Mouse (Mus musculus) heart, embryonic 14.5 days (tissue): ENCODE results near the gene Pde7b. TPM values are rescaled to one million over a fixed set of nuclear protein-coding genes. Genes with fewer than 3 reads are reported as not detected.

Experiments used
- ATAC-seq: fragments of 200-750 bp; cut with Nextera tagmentation; 2 replicates; pipeline ENCODE4 v1.8.0; 2017; ENCODE audit warnings: low read depth, moderate TSS enrichment; ENCODE audit not compliant: insufficient number of reproducible peaks, insufficient read depth, low FRiP score
- H3K27ac ChIP-seq, 2 experiments: fragments of 200-500 bp in 1 of 2; fragments of 300-500 bp in 1 of 2; sonication (generic) in 1 of 2; replicated peaks in 1 of 2; 2 replicates each; pipeline ENCODE4 v1.5.1; 2012 to 2014; ENCODE audit warnings: low read depth in 2 of 2, low read length in 2 of 2, control low read depth in 1 of 2, mild to moderate bottlenecking in 1 of 2, mixed read lengths in 1 of 2; ENCODE audit not compliant: control insufficient read depth in 1 of 2, insufficient read depth in 1 of 2
- H3K27me3 ChIP-seq: fragments of 300-500 bp; sonication (generic); 2 replicates; pipeline ENCODE4 v1.6.1; 2014; ENCODE audit warnings: mild to moderate bottlenecking, low read length, control low read depth; ENCODE audit not compliant: control insufficient read depth, insufficient read depth
- H3K36me3 ChIP-seq: fragments of 300-500 bp; sonication (generic); 2 replicates; pipeline ENCODE4 v1.6.1; 2014; ENCODE audit warnings: mild to moderate bottlenecking, control low read depth, low read length, mixed read lengths; ENCODE audit not compliant: control insufficient read depth, insufficient read depth
- H3K4me1 ChIP-seq, 2 experiments: fragments of 200-500 bp in 1 of 2; fragments of 300-500 bp in 1 of 2; sonication (generic) in 1 of 2; 2 replicates each; pipeline ENCODE4 v1.6.1; 2012 to 2014; ENCODE audit warnings: low read length in 2 of 2, control low read depth in 1 of 2, mixed read lengths in 1 of 2; ENCODE audit not compliant: control insufficient read depth in 2 of 2, insufficient read depth in 2 of 2
- H3K4me2 ChIP-seq: fragments of 300-500 bp; sonication (generic); 2 replicates; pipeline ENCODE4 v1.6.1; 2014; ENCODE audit warnings: mild to moderate bottlenecking, low read length
- H3K4me3 ChIP-seq, 2 experiments: fragments of 200-500 bp in 1 of 2; fragments of 300-500 bp in 1 of 2; sonication (generic) in 1 of 2; 2 replicates each; pipeline ENCODE4 v1.5.1; 2012 to 2014; ENCODE audit warnings: low read length in 2 of 2, mild to moderate bottlenecking in 2 of 2, control low read depth in 1 of 2, low read depth in 1 of 2, moderate library complexity in 1 of 2; ENCODE audit not compliant: control insufficient read depth in 1 of 2, insufficient read depth in 1 of 2
- H3K9ac ChIP-seq: fragments of 300-500 bp; sonication (generic); 2 replicates; pipeline ENCODE4 v1.6.1; 2014; ENCODE audit warnings: mild to moderate bottlenecking, low read length
- H3K9me3 ChIP-seq: fragments of 300-500 bp; sonication (generic); 2 replicates; pipeline ENCODE4 v1.6.1; 2016; ENCODE audit warnings: low read length, control low read depth; ENCODE audit not compliant: control insufficient read depth
- WGBS: fragments of 180-500 bp; shearing (Covaris S2); extraction: QIAGEN DNeasy Blood & Tissue Kit; methylation state at CpG from one replicate; pipeline ENCODE4 v1.1.7; 2014; 5-methylcytosine and 5-hydroxymethylcytosine counted together
- polyA plus RNA-seq: library from polyadenylated mRNA; unstranded; fragments of >200 nt; fragmentation: Nextera tagmentation; extraction: Ambion mirVana; gene quantifications from 2 replicates; pipeline ENCODE4 v1.2.1, GENCODE M21; 2014

Pde7b gene
- polyA plus RNA-seq, 1 experiment from 2014 or later, result 12.2 TPM

DNA sequence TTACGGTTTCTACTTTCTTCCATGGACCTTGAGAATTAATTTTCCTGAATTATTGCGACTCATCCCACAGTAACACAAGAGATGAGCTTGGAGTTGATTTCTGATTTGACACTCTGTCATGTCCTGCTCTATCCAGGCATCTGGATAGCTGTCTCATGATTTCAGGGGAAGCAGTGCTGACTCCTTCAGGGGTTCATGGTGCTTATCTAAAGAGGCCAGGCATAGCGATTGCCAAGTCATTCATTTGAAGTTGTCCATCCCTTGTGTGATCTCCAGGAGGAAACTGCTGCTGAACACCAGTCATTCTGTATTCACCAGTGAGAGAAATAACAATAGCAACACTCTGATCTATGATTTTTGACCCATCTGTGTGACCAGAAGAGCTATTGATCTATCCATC, 43.9 kb downstream of the Pde7b start:
- no peak overlapping the region for H3K4me2 ChIP-seq
- H3K9me3 ChIP-seq, result no peaks in the 10 kb centered on the region
- no peaks in the 10 kb centered on the region for H3K36me3 ChIP-seq
- ATAC-seq, result no peak
- H3K4me1 ChIP-seq, result no peaks in the 10 kb centered on the region
- H3K27ac ChIP-seq, result no peak overlapping the region
- H3K27me3 ChIP-seq, result no peaks in the 10 kb centered on the region
- no peak overlapping the region for H3K9ac ChIP-seq
- WGBS, result 74% methylated on average over 3 of the region's 3 CpGs
- H3K4me3 ChIP-seq, result no peak overlapping the region

DNA sequence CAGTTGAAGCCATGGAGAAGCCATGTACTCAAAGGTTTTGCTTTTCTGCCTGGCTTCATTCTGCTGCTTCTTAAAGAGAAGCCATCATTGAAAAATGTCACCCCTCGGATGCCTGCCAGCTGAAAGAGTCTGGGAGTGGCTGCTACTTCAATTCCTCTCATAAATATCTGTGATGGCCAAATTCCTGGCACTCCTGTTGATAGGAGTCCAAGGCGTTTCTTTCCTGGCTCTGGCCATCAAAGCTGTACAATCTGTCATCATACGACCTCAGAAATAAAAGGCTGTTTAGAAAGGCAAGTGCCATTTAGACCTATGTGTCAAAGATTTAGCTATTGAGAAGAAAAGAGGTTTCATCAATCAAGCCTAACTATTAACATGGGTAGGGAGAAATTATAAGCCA, 49.6 kb downstream of the Pde7b start:
- Histone ChIP-seq H3K9ac (no peak overlapping the region), H3K4me2 (no peak overlapping the region), H3K4me3 (no peak overlapping the region), H3K36me3 (no peaks in the 10 kb centered on the region), H3K27ac (peak overlapping the region in 1 of 2 experiments; percentile 61; a peak in 3 of 4 replicates), H3K27me3 (no peaks in the 10 kb centered on the region), H3K4me1 (peaks cover 18 to 43% of the 10 kb centered on the region in 2 experiments), H3K9me3 (no peaks in the 10 kb centered on the region)
- ATAC-seq, result peak; percentile 50; the same call in 1 of the 2 replicates
- WGBS, result 14% methylated on average over 3 of the region's 3 CpGs

DNA sequence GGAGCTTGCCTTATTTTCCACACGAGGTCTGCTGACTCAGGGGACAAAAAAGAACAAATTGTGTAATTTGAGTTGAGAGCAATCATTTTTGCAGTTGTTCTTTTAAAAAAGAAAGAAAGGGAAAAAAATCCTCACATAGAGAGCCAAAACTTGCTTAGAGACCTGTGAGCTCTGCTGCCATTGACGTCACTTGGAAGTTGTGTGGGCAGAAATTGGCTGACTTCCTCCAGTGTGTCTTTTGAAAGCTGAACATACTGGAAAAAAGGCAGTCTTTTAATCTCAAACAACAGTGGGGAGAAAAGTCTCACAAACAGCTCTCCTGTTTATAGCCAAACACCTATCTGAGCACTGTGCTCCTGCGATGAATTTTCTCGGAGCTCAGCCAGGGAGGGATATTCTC, 51.1 kb downstream of the Pde7b start:
- peak overlapping the region; percentile 10 to 27; a peak in 2 of 4 replicates for H3K27ac ChIP-seq
- H3K4me2 ChIP-seq, result no peak overlapping the region
- H3K36me3 ChIP-seq, result no peaks in the 10 kb centered on the region
- H3K4me1 ChIP-seq, result peaks cover 23 to 44% of the 10 kb centered on the region in 2 experiments
- H3K4me3 ChIP-seq, result no peak overlapping the region
- 85% methylated on average over 4 of the region's 4 CpGs for WGBS
- H3K27me3 ChIP-seq, result no peaks in the 10 kb centered on the region
- no peaks in the 10 kb centered on the region for H3K9me3 ChIP-seq
- ATAC-seq, result no peak
- H3K9ac ChIP-seq, result no peak overlapping the region

DNA sequence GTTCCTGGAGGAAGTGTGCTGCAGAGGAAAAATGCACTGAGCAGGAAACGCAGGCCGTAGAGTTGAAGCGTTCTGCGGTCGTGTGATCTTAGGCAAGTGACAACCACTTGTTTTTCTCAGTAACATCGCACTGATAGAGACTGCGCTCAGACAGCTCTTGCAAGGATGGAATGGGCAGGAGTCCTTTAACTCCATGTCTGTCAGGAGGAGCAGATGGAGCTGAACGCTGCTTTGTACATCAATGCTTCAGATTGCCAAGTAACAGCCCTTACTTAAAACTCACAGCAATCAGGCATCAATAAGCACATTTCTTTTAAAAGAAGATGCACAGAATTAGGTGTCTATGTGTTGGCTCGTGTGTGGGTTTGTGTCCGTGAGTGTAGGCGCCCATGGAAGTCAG, 52.3 kb downstream of the Pde7b start:
- ATAC-seq, result peak; percentile 47
- H3K9ac ChIP-seq, result no peak overlapping the region; the same call in 1 of the 2 replicates
- H3K4me1 ChIP-seq, result peaks cover 25 to 55% of the 10 kb centered on the region in 2 experiments
- H3K4me3 ChIP-seq, result no peak overlapping the region
- H3K27me3 ChIP-seq, result no peaks in the 10 kb centered on the region
- peak overlapping the region; percentile 48 to 69; a peak in 3 of 4 replicates for H3K27ac ChIP-seq
- no peaks in the 10 kb centered on the region for H3K9me3 ChIP-seq
- WGBS, result 40% methylated on average over 11 of the region's 11 CpGs
- no peaks in the 10 kb centered on the region for H3K36me3 ChIP-seq
- H3K4me2 ChIP-seq, result 0 out of 2 replicates have a peak overlapping the region, but pooled peaks have one; percentile 5

DNA sequence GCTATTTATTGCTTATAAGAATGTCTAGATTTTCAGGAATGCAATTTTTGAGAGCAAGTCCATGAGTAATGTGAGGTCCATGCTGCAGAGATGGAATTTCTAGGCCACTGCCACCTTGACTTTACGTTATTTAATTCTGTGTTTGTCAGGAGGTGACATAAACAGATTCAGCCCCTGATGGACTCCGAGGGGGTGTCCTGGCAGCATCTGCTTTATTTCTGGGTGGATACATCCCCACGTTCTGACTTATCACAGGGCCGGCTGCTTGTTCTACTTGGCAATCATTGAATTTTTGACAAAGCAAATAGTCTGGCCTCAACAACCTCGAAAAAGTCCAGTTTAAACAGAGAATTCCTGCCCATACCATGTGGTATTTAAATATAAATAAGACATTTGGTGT, 53.3 kb downstream of the Pde7b start:
- no peak for ATAC-seq
- Histone ChIP-seq H3K27ac (no peak overlapping the region; a peak in 1 of 4 replicates), H3K27me3 (no peaks in the 10 kb centered on the region)

DNA sequence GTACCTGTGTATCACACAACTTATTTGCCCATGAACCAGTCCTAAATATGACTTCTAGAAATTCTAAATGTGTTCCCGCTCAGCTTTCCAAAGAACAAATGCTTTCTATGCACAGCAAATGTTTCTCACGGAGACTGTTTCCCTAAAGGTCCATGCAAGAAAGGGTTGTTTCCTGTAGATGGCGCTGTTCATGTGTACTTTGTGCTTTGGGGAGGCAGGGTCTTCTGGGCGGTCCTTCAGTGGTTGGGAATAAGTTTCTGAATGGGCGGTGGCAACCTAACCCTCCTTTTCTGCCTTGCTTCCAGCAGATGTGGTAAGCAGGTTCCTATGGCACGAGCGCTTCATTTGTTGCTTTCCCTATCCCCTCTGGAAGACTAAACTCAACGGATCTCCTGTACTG, 54.3 kb downstream of the Pde7b start:
- ATAC-seq, result no peak
- Histone ChIP-seq H3K27ac (no peak overlapping the region), H3K36me3 (no peaks in the 10 kb centered on the region), H3K4me3 (no peak overlapping the region), H3K4me2 (no peak overlapping the region), H3K9me3 (no peaks in the 10 kb centered on the region), H3K9ac (no peak overlapping the region), H3K4me1 (peaks cover 25 to 51% of the 10 kb centered on the region in 2 experiments), H3K27me3 (no peaks in the 10 kb centered on the region)
- WGBS, result 88% methylated on average over 8 of the region's 8 CpGs

More for the DNA sequence above, 53.3 kb downstream of the Pde7b start:
- no peak overlapping the region for H3K9ac ChIP-seq
- H3K36me3 ChIP-seq, result no peaks in the 10 kb centered on the region
- 36% methylated on average over 5 of the region's 5 CpGs for WGBS
- peaks cover 25 to 55% of the 10 kb centered on the region in 2 experiments for H3K4me1 ChIP-seq
- H3K9me3 ChIP-seq, result no peaks in the 10 kb centered on the region
- no peak overlapping the region for H3K4me3 ChIP-seq
- H3K4me2 ChIP-seq, result no peak overlapping the region

DNA sequence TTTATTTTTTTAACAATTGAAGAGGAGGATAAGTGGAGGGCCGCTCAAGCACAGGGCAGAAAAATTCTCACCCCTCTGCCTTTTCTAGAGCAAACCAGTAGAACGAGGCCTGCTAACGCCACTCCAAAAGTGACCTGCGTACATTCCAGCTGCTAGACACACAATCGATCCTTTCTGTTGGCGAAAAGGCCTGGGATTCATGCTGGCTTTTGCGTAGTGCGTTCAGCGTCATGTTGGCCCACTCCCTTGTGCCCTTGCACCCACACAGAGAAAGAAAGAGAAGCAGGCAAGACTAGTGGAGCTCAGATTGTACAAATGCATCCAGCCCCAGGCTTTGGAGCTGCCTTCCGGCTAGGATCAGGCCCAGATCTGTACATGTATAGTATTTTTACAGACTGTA, 55.4 kb downstream of the Pde7b start:
- Histone ChIP-seq H3K36me3 (no peaks in the 10 kb centered on the region), H3K9me3 (no peaks in the 10 kb centered on the region), H3K9ac (no peak overlapping the region), H3K27me3 (no peaks in the 10 kb centered on the region), H3K4me1 (peaks cover 20 to 41% of the 10 kb centered on the region in 2 experiments), H3K4me2 (no peak overlapping the region), H3K4me3 (no peak overlapping the region), H3K27ac (no peak overlapping the region)
- WGBS, result 83% methylated on average over 10 of the region's 10 CpGs
- no peak for ATAC-seq

DNA sequence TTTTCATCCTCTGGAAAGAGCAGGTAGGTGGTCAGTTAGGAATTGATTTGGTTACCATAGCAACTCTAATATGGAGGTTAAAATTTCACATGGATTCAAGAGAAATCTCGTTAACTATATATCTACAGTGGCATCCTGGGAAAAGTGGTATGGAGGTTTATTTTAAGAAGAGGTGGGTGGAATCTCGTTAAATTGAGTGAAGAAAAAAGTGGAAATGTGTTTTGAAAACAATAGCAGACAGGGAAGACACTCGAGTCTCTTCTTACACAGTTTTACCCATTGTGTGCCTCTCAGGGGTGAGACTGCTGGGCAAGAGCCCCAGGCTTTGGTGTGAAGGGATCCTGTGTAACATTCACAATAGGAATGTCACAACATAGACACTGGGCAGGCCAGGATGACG, 56.3 kb downstream of the Pde7b start:
- H3K4me1 ChIP-seq, result peaks cover 17 to 32% of the 10 kb centered on the region in 2 experiments
- H3K27ac ChIP-seq, result no peak overlapping the region; a peak in 2 of 4 replicates
- H3K27me3 ChIP-seq, result no peaks in the 10 kb centered on the region
- no peak overlapping the region for H3K9ac ChIP-seq
- no peaks in the 10 kb centered on the region for H3K9me3 ChIP-seq
- no peak for ATAC-seq
- H3K36me3 ChIP-seq, result no peaks in the 10 kb centered on the region
- H3K4me3 ChIP-seq, result no peak overlapping the region
- 43% methylated on average over 4 of the region's 4 CpGs for WGBS
- no peak overlapping the region for H3K4me2 ChIP-seq
